Mouse (Mus musculus): ENCODE data around the gene Krtap4-1.
"Not testable (repeated sequence)": the region's sequence is repeated elsewhere in the genome, so short reads cannot be mapped to it uniquely, and the experiment has no call there.

The Krtap4-1 gene

GRCm38 (mm10) chr11:99628138-99628537 is at the start of gene Krtap4-1:
Gene Krtap4-1 (minus strand): TSS chr11:99628238.
- DNase-seq (ENCODE audit: low spot score in 2 of 2) = no peak

GRCm38 (mm10) chr11:99665860-99666259 is 37.8 kb upstream of the Krtap4-1 start, which contains the start of gene Krtap4-6:
Gene Krtap4-6 (minus strand): TSS chr11:99665960.
- no peak for DNase-seq (ENCODE audit: low spot score in 2 of 2)

- DNase-seq (ENCODE audit: low spot score in 2 of 2) = no peak
Measured at GRCm38 (mm10) chr11:99662802-99663201, 34.8 kb upstream of the Krtap4-1 start.

- no peak for DNase-seq (ENCODE audit: low spot score in 2 of 2)
Measured at GRCm38 (mm10) chr11:99659256-99659655, 31.2 kb upstream of the Krtap4-1 start.

DNA sequence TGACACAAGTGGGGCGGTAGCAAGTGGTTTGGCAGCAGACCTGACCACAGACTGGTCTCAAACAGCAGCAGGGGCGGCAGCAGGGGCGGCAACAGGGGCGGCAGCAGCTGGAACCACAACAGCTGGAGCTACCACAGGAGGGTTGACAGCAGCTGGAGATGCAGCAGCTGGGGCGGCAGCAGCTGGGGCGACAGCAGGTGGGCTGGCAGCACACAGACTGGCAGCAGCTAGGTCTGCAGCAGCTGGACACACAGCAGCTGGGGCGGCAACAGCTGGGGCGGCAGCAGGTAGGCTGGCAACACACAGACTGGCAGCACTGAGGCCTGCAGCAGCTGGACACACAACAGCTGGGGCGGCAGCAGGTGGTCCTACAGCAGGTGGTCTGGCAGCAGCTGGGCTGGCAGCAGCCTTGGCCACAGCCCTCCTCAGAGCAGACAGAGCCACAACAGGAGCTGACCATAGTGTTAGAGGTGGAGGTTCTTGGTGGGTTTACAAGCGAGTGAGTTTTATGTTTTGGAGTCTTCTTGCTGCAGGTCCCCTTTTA is 30.5 kb upstream of the Krtap4-1 start, which contains the start of gene Gm11563:
TSS of gene Gm11563 (minus strand) at position 494 of the 544 bp plus-strand sequence.
- not testable (repeated sequence) for DNase-seq (ENCODE audit: low spot score in 2 of 2)

GRCm38 (mm10) chr11:99657051-99657450 is 29.0 kb upstream of the Krtap4-1 start:
- no peak for DNase-seq (ENCODE audit: low spot score in 2 of 2)

DNA sequence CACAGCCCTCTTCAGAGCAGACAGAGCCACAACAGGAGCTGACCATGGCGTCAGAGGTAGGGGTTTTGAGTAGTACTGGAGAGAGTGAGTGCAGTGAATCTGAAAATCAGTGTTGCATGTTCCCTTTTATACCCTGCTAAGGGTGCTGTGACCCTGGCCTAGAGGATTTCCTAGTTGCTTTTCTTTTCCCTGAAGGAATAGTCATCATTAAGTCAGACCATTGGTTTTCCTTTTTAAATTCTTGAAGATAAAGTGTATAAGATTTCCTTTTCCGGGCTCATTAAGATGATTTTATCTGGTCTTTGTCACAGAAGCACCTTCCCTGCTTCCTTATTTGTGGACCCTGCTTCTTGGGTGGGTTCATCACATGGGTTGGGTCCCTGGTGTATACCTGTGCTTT is 22.1 kb upstream of the Krtap4-1 start, which contains the start of gene Gm11555:
TSS of gene Gm11555 (minus strand) at position 101 of the 400 bp plus-strand sequence.
- DNase-seq (ENCODE audit: low spot score in 2 of 2) = no peak

GRCm38 (mm10) chr11:99646444-99646843 is 18.4 kb upstream of the Krtap4-1 start:
- DNase-seq (ENCODE audit: low spot score in 2 of 2) = peak; percentile 37 to 39

GRCm38 (mm10) chr11:99644351-99644750 is 16.3 kb upstream of the Krtap4-1 start:
- no peak for DNase-seq (ENCODE audit: low spot score in 2 of 2)

DNA sequence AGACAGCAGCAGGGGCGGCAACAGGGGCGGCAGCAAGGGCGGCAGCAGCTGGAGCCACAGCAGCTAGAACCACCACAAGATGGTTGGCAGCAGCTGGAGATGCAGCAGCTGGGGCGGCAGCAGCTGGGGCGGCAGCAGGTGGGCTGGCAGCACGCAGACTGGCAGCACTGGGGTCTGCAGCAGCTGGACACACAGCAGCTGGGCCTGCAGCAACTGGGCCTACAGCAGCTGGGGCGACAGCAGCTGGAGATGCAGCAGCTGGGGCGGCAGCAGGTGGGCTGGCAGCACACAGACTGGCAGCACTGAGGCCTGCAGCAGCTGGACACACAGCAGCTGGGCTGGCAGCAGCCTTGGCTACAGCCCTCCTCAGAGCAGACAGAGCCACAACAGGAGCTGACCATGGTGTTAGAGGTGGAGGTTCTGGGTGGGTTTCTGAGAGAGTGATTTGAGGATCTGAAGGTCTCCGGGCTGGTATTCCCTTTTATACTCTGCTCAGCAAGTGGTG is 15.6 kb upstream of the Krtap4-1 start, which contains the start of gene Krtap4-7:
TSS of gene Krtap4-7 (minus strand) at position 455 of the 505 bp plus-strand sequence.
- DNase-seq (ENCODE audit: low spot score in 2 of 2) = not testable (repeated sequence)

DNA sequence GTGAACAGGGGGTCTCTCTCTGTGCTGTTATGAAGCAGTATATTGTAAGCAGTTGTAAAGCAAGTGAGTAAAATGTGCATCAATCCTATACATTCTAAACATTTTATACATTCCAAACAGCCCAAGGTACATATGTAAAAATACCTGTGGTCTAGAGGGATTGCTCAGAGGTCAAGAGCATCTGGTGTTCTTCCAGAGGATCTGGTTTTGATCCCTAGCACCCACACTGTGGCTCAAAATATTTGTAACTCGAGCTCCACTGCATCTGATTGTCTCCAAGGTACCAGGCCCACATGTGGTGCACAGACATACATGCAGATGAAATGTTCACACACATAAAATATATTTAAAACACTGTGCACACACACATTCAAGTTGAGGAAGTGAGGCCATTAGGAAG is 12.9 kb upstream of the Krtap4-1 start:
- no peak for DNase-seq (ENCODE audit: low spot score in 2 of 2)

DNA sequence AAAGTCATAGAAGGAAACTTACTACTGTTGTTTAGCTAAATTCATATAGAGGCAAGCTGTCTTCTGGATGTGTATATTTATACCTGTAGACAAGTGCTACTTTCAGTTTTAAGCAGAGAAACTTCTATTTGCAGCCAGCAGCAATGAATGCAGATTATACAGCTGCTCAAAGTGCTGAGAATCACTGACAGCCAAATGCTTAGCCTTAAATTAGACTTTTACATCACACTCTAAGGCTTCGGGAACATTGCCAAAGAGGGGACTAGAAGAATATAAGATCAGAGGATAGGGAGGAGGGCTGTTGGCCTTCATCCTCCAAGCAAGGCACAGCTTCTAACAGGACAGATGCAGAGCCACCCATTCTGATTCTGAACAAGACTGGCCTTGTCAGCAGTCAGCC is 9.0 kb upstream of the Krtap4-1 start:
- DNase-seq (ENCODE audit: low spot score in 2 of 2) = peak in 1 of 2 experiments; percentile 51

GRCm38 (mm10) chr11:99634653-99635134 is 6.7 kb upstream of the Krtap4-1 start, which contains the start of gene Krtap4-2:
Gene Krtap4-2 (minus strand): TSS chr11:99635084.
- DNase-seq (ENCODE audit: low spot score in 2 of 2) = no peak

DNA sequence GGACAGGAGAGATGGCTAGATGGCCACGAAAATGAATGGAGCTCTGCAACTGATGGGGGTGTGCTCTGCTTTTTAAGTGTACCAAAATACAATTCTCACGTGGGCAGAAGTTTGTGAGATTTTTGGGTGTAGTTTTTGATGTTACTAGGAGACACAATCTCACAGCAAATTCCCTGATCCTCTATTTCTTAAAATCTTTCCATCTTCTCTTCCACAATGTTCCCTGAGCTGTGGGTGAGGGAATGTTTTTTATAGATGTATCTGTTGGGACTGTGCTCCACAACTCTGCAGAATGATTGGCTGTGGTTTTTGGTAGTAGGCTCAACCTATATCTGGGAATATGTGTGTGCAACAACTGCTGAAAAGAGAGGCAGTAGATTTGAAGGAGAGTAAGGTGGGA is 5.3 kb upstream of the Krtap4-1 start:
- DNase-seq (ENCODE audit: low spot score in 2 of 2) = peak in 1 of 2 experiments; percentile 36

DNA sequence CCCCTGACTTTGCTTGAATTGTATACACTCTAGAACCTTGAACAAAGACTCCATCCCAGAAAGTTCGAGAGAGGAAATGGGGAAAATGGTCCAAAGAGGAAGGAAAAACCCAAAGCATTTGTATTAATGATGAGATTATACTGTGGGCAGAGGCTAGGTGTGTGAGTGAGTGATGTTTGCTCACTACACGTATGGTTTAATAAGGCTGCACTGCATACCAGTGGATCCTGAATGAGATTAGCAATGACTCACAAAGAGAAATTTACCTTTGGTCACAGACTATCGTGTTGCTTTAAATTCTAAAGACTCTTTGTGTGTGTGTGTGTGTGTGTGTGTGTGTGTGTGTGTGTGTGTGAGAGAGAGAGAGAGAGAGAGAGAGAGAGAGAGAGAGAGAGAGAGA is 2.9 kb upstream of the Krtap4-1 start:
- no peak for DNase-seq (ENCODE audit: low spot score in 2 of 2)

DNA sequence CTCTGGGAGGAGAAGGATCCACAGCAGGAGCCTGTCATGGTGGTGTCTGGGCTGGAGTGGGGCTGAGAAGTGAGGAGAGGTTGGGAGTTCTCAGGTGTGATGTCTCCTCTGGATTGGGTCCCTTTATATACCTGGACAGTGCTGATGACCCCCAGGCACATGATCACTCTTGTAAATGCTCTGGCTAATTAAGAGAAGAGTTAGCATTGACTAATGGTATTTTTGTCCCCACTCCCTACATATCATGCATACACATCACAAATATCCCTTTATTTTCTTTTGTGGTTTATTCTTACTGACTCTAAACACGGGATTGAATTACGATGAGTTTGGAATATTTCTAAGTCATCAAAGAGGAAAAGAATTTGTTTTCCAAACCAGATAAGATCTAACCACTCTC is 7.7 kb downstream of the Krtap4-1 start, which contains the start of gene Gm11562:
TSS of gene Gm11562 (minus strand) at position 101 of the 400 bp plus-strand sequence.
- DNase-seq (ENCODE audit: low spot score in 2 of 2) = no peak

- DNase-seq (ENCODE audit: low spot score in 2 of 2) = no peak
Measured at GRCm38 (mm10) chr11:99614796-99615363, 13.2 kb downstream of the Krtap4-1 start, which contains the start of gene Krtap2-4. Gene Krtap2-4 (minus strand): TSS chr11:99614846.

DNA sequence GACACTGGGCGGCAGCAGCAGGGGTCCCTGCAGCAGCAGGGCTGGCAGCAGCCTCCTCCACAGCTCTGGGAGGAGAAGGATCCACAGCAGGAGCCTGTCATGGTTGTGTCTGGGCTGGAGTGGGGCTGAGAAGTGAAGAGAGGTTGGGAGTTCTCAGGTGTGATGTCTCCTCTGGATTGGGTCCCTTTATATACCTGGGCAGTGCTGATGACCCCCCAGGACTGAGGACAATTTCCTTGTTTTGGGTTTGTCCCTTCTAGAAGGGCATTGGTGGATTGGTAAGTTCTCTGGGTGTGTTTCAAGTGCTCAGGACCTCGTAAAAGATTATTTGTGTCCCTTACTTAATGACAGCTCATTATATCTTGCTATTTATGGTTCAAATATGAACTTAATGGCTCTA is 17.9 kb downstream of the Krtap4-1 start, which contains the start of gene Gm11937:
TSS of gene Gm11937 (minus strand) at position 101 of the 400 bp plus-strand sequence.
- not testable (repeated sequence) for DNase-seq (ENCODE audit: low spot score in 2 of 2)

DNA sequence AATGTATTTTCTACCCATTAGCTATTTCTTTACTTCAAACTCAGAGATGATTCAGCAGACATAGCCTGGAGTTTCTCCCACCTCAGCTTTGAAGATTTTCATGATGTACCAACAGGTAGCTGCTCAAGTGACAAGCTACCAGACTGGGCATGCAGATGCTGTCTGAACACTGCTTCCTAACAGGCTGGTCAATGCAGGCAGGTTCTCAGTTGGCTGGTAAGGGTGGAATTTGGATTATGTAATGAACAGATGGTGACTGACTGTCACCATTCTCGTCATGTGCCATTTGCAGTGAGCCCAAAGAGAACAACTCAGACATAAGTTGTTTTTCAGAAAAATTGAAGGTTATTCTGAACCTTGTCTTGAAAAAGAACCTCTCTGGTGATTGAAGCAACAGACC is 18.9 kb downstream of the Krtap4-1 start:
- peak; percentile 34 to 47 for DNase-seq (ENCODE audit: low spot score in 2 of 2)

- DNase-seq (ENCODE audit: low spot score in 2 of 2) = not testable (repeated sequence)
Measured at GRCm38 (mm10) chr11:99603208-99603607, 24.8 kb downstream of the Krtap4-1 start, which contains the start of gene Gm11938. Gene Gm11938 (minus strand): TSS chr11:99603308.

DNA sequence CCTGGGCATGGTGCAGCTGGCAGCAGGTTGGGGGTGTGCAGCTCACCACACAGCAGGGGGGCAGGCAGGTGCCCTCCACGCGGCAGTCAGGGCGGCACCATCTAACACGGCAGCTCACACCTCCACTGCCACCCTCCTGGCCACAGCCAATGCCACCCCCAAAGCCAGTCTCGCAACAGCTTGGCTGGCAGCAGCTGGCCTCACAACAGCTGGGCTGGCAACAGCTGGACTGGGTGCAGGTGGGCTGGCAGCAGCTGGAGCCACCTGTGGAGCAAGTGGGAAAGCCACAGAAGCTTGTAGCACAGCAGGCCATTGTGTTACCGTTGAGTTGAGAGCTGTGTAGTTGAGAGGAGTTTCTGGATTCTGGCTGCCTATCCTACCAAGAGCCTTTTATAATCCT is 30.3 kb downstream of the Krtap4-1 start, which contains the start of gene Krtap9-3:
TSS of gene Krtap9-3 (minus strand) at position 364 of the 400 bp plus-strand sequence.
- DNase-seq (ENCODE audit: low spot score in 2 of 2) = not testable (repeated sequence)

- no peak for DNase-seq (ENCODE audit: low spot score in 2 of 2)
Measured at GRCm38 (mm10) chr11:99590981-99591380, 37.1 kb downstream of the Krtap4-1 start, which contains the start of gene Krtap1-3. Gene Krtap1-3 (minus strand): TSS chr11:99591339.
